Mouse (Mus musculus) left cerebral cortex, postnatal 25 days (tissue): Measurements from ENCODE around the gene Pogk. TPM values are rescaled to one million over a fixed set of nuclear protein-coding genes. Genes with fewer than 3 reads are reported as not detected.

Experiments
- DNase-seq, 2 experiments: peaks; one replicate each; pipeline ENCODE4 v3.0.0; 2022; ENCODE audit warnings: low spot score in 2 of 2, mixed read lengths in 1 of 2
- intact Hi-C: fragments of 180-260 bp; cut with DNase I; formaldehyde crosslinking; loops from one replicate; pipeline ENCODE4 v1.15.1; 2025
- total RNA-seq, 2 experiments: library from RNA; stranded (reverse); gene quantifications; 2 replicates each; pipeline ENCODE4 v1.2.3; 2021

Gene Pogk
- total RNA-seq, 2 experiments from 2014 or later, result 34.3 to 39.3 TPM

DNA sequence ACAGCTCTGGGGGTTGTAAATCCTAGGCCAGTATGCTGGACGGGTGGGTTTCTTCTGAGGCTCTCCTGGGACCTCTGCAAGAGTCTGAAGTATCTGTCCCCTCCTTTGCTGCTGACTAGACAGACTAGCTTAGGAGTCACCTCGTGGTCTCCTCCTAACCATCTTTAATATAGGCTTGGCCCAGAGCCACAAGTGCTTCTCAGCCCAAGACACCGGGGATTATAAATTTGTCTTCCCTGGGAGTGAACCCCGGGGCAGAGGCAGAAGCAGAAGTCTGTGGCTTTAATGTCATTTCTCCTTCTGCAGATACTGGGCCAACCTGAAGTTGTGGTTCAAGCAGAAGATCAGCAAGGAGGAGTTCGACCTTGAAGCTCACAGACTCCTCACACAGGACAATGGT, 27.8 kb downstream of the Pogk start:
- intact Hi-C loops, result no loop called here
- no peak for DNase-seq

GRCm38 (mm10) chr1:166381336-166381735, 28.3 kb downstream of the Pogk start:
- intact Hi-C loops, result no loop called here
- no peak for DNase-seq

DNA sequence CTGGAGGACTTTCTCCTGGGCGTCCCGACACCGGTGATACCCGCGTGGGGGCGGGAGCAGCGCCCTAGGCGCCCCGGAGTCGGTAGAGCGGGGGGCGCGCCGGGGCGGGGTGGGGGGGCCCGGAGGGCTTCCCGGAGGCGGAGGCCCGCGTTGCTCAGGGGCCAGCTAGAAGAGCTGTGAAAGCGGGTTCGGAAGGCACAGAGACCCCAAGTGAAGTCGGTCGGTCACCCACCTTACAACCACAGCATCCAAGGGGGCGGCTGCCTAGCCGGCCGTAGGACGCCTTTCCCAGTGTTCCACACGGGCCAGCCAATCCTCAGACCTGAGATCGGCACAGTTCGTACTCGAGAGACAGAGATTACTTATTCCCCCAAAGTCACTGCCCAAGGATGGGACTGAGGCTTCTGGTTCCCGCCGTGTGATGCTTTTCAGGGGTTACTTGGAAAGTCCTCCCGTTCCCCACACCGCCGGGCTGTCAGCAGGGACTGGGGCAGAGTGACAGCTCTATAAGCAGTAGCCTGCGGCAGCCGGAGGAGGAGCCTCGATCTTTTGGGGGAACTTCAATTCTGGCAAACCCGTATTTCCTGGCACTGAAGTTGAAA, 29.9 kb downstream of the Pogk start:
- DNase-seq, result peak; percentile 52 to 67
- intact Hi-C loops, result loop anchor here (5.0 kb wide), 1 partner anchor 377 kb away; the partner anchor contains the start of gene Pou2f1

DNA sequence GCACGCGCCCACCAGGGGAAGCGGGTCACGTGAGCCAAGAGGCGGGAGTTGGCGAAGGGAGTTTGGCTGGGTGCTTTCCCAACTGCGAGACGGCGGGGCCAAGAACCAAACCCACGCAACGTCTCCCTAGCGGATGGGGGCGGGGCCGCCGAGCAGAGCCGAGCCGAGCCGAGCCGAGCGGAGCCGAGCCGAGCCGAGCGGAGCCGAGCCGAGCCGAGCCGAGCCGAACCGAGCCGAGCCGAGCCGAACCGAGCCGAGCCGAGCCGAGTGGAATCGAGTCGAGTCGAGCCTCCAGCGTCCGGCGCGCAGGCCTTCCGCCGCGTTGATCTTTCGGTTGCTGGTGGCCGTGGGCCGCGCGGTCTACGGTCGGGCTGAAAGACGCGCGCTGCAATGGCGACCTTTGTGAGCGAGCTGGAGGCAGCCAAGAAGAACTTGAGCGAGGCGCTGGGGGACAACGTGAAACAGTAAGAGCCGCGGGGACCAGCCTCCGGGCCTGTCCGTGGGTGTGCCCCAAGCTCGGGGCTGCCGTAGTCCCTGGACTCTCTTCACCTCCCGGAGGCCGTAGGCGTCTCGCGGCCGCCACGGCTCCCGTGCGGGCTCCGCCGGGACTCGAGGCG, 30.5 kb downstream of the Pogk start, which contains the start of gene Tada1:
TSS of gene Tada1 (plus strand) at position 85 of the 617 bp plus-strand sequence.
- intact Hi-C loops, result loop anchor here (5.0 kb wide), 1 partner anchor 377 kb away; the partner anchor contains the start of gene Pou2f1

DNA sequence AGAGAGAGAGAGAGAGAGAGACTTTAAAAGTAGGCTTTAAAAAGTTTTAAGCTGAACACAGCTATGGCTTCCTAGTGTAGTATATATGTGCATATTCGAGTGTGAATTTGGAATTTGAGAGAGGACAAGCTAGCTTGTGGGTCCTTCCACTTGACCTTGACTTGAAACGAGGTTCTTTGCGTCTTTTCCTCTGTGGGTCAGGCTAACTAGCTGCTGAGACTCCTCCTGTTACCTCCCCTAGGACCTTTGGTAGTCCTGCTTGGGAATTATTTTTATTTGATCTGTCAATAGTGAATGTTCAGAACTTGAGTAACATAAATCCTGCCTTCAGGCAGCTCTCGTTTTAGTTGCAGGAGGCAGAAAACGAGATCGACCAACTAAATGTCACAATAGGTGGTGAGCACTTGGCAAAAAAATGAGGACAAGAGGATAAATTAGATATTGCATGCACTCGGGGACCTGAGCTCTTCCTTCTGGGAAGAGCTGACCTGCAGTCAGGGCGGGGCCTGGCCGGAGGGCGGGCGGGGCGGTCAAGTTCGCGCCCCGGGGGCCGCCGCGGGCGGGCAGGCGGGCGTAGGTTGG, 31.1 kb downstream of the Pogk start:
- intact Hi-C loops, result loop anchor here (5.0 kb wide), 1 partner anchor 376 kb away; the partner anchor contains the start of gene Pou2f1
- no peak for DNase-seq

More for the DNA sequence above, 30.5 kb downstream of the Pogk start, which contains the start of gene Tada1:
- peak; percentile 94 to 95 for DNase-seq

DNA sequence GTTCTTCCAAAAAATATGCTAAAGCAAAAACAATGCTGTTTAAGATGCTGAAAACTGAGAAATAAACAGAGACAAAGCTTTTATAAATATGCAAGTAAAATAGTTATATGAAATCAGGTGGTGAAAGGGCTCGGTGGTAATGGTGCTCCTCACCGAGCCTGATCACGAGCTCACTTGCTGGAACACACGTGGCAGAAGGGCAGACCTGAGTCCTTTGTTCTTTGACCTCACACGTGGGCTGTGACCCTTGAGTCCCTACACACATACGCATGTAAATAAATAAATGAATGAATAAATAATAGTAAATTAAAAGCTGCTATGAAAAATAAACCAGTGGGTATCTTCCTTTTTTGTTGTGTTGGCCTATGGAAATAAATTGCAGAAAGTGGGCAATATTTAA, 32.5 kb downstream of the Pogk start:
- intact Hi-C loops, result loop anchor here (5.0 kb wide), 1 partner anchor 375 kb away; the partner anchor contains the start of gene Pou2f1
- DNase-seq, result peak in 1 of 2 experiments; percentile 0

- intact Hi-C loops, result loop anchor here (5.0 to 10.0 kb wide), 3 partner anchors 151 to 588 kb away; no protein-coding TSS in a partner anchor
- DNase-seq, result no peak
Measured at GRCm38 (mm10) chr1:166363122-166363521, 46.5 kb downstream of the Pogk start.

DNA sequence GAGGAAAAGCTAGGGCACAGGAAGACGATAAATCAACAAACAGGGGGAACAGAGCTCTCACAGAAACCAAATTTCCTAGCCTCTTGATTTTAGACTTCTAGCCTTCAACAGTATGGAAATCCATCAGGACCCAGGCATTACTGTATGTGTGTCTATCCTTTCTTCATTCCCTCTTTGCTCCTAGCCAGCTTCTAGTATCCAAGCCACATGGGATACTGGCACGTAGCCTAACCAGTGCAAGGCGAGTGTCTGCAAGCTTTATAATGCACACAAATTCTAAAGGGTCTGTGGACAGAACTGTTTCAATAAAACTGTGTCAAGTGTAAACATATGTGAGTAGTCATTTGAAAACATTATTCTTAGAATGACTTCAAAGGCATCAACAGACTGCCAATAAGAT, 47.0 kb downstream of the Pogk start:
- intact Hi-C loops, result loop anchor here (5.0 to 10.0 kb wide), 3 partner anchors 150 to 588 kb away; no protein-coding TSS in a partner anchor
- DNase-seq, result no peak

- no peak for DNase-seq
- intact Hi-C loops, result loop anchor here (5.0 to 10.0 kb wide), 3 partner anchors 150 to 587 kb away; no protein-coding TSS in a partner anchor
Measured at GRCm38 (mm10) chr1:166361842-166362241, 47.8 kb downstream of the Pogk start.

DNA sequence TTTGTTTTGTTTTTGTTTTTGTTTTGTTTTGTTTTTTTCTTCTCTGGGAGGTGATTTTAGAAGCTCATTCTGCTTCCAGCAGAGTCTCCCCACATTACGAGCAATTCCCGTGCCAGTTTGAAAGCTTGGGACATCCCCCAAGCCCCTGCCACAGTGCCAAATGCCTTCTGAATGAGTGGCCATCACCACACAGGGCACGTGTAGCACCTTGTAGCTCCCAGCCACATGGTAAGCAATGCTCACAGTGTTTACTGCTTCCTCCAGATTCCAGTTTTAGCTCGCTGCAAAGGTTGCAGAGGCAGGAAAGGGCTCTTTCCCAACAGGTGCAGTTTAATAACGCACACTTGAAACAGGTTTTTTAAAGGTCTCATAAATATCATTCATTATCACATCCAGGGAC, 48.8 kb downstream of the Pogk start:
- no peak for DNase-seq
- intact Hi-C loops, result loop anchor here (5.0 to 10.0 kb wide), 3 partner anchors 149 to 586 kb away; no protein-coding TSS in a partner anchor

- intact Hi-C loops, result loop anchor here (5.0 to 10.0 kb wide), 3 partner anchors 148 to 586 kb away; no protein-coding TSS in a partner anchor
- peak; percentile 87 to 93 for DNase-seq
Measured at GRCm38 (mm10) chr1:166360157-166360855, 49.4 kb downstream of the Pogk start.

GRCm38 (mm10) chr1:166349751-166350150, 59.9 kb downstream of the Pogk start:
- intact Hi-C loops, result loop anchor here (10.0 kb wide), 1 partner anchor 565 kb away; the partner anchor contains the start of gene Cd247
- no peak for DNase-seq

- DNase-seq, result no peak
- intact Hi-C loops, result loop anchor here (10.0 kb wide), 1 partner anchor 565 kb away; the partner anchor contains the start of gene Cd247
Measured at GRCm38 (mm10) chr1:166349341-166349740, 60.3 kb downstream of the Pogk start.

DNA sequence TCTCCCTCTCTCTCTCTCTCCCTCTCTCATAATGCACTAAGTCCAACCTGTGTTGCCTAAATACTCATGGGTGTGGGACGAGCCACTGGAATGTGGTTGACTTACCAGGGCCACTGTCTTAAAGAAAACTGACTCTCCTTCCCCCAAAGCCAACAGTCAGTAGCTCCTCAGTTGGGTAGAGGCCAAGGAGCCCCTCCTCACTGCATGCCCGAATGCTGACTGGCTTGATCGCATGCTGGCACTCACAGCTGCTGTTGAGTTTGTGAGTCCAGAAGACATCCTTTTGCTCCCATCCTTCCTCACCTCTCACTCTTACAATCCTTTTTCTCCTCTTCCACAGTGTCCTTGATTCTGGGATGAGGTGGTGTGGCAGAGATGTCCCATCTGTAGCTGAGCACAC, 62.8 kb downstream of the Pogk start:
- no peak for DNase-seq
- intact Hi-C loops, result loop anchor here (10.0 kb wide), 1 partner anchor 562 kb away; the partner anchor contains the start of gene Cd247

GRCm38 (mm10) chr1:166345602-166346001, 64.1 kb downstream of the Pogk start:
- intact Hi-C loops, result loop anchor here (10.0 kb wide), 1 partner anchor 561 kb away; the partner anchor contains the start of gene Cd247
- no peak for DNase-seq

DNA sequence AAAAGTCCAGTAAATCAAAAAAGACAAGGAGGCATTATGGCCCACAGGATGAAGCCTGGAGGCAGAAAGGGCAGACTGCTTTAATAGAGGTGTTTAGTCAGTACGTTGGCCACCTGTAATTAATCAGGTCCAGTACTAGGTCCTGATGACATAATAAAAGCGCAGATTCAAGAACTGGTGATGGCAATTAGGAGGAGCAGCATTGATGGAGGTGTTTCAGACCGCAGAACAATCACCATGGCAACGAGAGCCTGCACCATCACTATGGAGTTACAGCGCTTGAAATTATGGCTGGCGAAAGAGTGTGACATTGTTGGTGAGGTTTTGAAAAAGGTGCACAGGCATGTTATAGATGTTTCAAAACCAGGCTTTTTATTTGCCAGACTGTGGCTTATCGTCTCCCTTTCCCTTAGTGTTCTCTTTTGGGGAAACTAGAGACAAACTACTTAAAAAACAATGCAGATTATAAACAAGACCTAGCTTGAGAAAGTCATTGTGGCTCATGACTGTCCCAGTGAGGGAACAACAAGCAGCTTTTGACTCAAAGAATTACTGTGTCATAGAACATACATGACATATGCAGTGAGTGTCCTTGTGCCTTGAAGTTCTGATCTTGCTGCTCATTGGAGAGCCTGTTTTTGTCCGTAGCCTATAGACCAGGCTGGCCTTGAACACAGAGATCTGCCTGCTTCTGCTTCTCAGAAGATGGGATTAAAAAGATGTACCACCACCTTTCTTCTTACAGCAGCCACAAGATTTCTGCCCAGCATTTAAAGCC, 65.2 kb downstream of the Pogk start:
- DNase-seq, result peak in 1 of 2 experiments; percentile 51
- intact Hi-C loops, result loop anchor here (10.0 kb wide), 1 partner anchor 560 kb away; the partner anchor contains the start of gene Cd247

GRCm38 (mm10) chr1:166343586-166343985, 66.1 kb downstream of the Pogk start:
- intact Hi-C loops, result loop anchor here (10.0 kb wide), 1 partner anchor 559 kb away; the partner anchor contains the start of gene Cd247
- DNase-seq, result no peak

DNA sequence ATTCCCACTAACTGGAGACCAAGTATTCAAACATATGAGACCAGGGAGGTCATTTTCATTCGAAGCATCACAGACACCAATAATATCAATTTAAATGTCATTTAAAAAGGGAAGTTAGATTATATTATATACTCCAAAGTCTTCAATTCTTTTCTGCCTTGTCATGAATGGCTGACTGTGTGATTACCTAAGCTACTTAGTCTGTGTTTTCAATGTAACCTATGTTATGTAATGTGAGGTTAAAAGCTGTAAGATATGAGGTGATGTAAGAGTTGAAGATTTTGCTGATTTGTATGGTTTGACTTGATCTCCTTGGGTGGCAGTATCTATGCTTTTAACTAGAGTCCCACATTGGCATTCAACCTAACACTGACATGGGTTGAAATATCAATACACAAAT, 67.1 kb downstream of the Pogk start:
- intact Hi-C loops, result loop anchor here (10.0 kb wide), 1 partner anchor 558 kb away; the partner anchor contains the start of gene Cd247
- no peak for DNase-seq
